Mouse (Mus musculus) cortical plate, adult 2 months (tissue): ENCODE measurements around the gene Adora3. TPM values are rescaled to one million over a fixed set of nuclear protein-coding genes. Genes with fewer than 3 reads are reported as not detected.

Experiments used
- H3K27ac ChIP-seq: fragments of 200-500 bp; 2 replicates; pipeline ENCODE4 v1.5.1; 2012; ENCODE audit warnings: low read length, control low read depth, inconsistent platforms; ENCODE audit not compliant: insufficient read depth
- H3K4me1 ChIP-seq: fragments of 200-500 bp; 2 replicates; pipeline ENCODE4 v1.6.1; 2011; ENCODE audit warnings: low read length; ENCODE audit not compliant: control insufficient read depth, insufficient read depth
- H3K4me3 ChIP-seq: fragments of 200-500 bp; 2 replicates; pipeline ENCODE4 v1.5.1; 2011; ENCODE audit warnings: mild to moderate bottlenecking, low read length, control low read depth; ENCODE audit not compliant: insufficient read depth
- CTCF ChIP-seq: fragments of 200-500 bp; IDR thresholded peaks from 2 replicates; pipeline ENCODE4 v1.5.1; 2011; ENCODE audit warnings: mild to moderate bottlenecking, control low read depth, low read length; ENCODE audit not compliant: insufficient read depth; ENCODE audit errors: extremely low read depth
- POLR2A ChIP-seq: fragments of 200-500 bp; IDR thresholded peaks from 2 replicates; pipeline ENCODE4 v1.6.1; 2011; ENCODE audit warnings: mild to moderate bottlenecking, low read length, control low read depth; ENCODE audit not compliant: insufficient read depth; ENCODE audit errors: extremely low read depth
- polyA plus RNA-seq: library from polyadenylated mRNA; depleted of rRNA; stranded (reverse); fragments of >200 nt; gene quantifications from 2 replicates; pipeline ENCODE4 v1.2.3, GENCODE M21; 2012

Gene Adora3
- polyA plus RNA-seq, 1 experiment, result 2.0 TPM

GRCm38 (mm10) chr3:105846294-105847069, 24.2 kb upstream of the Adora3 start:
- H3K4me3 ChIP-seq, result no peak overlapping the region
- no peaks in the 10 kb centered on the region for H3K4me1 ChIP-seq
- H3K27ac ChIP-seq, result no peak overlapping the region
- no peak for TF ChIP-seq CTCF
- TF ChIP-seq POLR2A, result no peak

GRCm38 (mm10) chr3:105853781-105854180, 16.9 kb upstream of the Adora3 start:
- H3K4me3 ChIP-seq, result no peak overlapping the region
- H3K4me1 ChIP-seq, result no peaks in the 10 kb centered on the region
- TF ChIP-seq POLR2A (no peak), CTCF (no peak)
- no peak overlapping the region for H3K27ac ChIP-seq

- Histone ChIP-seq H3K27ac (no peak overlapping the region), H3K4me3 (no peak overlapping the region), H3K4me1 (no peaks in the 10 kb centered on the region)
- TF ChIP-seq POLR2A (no peak), CTCF (no peak)
These were observed 15.9 kb upstream of the Adora3 start for GRCm38 (mm10) chr3:105854786-105855185.

- Histone ChIP-seq H3K4me1 (no peaks in the 10 kb centered on the region), H3K4me3 (no peak overlapping the region), H3K27ac (no peak overlapping the region)
- TF ChIP-seq POLR2A (no peak), CTCF (no peak)
These were observed 13.1 kb upstream of the Adora3 start for GRCm38 (mm10) chr3:105857513-105857912.

- TF ChIP-seq CTCF, result no peak
- no peak for TF ChIP-seq POLR2A
- no peak overlapping the region for H3K27ac ChIP-seq
- H3K4me3 ChIP-seq, result no peak overlapping the region
- H3K4me1 ChIP-seq, result no peaks in the 10 kb centered on the region; the same call in 1 of the 2 replicates
These were observed 8.8 kb upstream of the Adora3 start for GRCm38 (mm10) chr3:105861747-105862366.

- no peak for TF ChIP-seq CTCF
- TF ChIP-seq POLR2A, result no peak
- Histone ChIP-seq H3K4me1 (no peaks in the 10 kb centered on the region; the same call in 1 of the 2 replicates), H3K4me3 (no peak overlapping the region), H3K27ac (no peak overlapping the region)
These were observed 6.5 kb upstream of the Adora3 start for GRCm38 (mm10) chr3:105864123-105864522.

GRCm38 (mm10) chr3:105865122-105865521, 5.5 kb upstream of the Adora3 start:
- no peaks in the 10 kb centered on the region; the same call in 1 of the 2 replicates for H3K4me1 ChIP-seq
- no peak overlapping the region for H3K27ac ChIP-seq
- TF ChIP-seq POLR2A, result no peak
- TF ChIP-seq CTCF, result no peak
- no peak overlapping the region for H3K4me3 ChIP-seq

GRCm38 (mm10) chr3:105868135-105868534, 2.5 kb upstream of the Adora3 start:
- peaks cover 2% of the 10 kb centered on the region for H3K4me1 ChIP-seq
- no peak overlapping the region for H3K27ac ChIP-seq
- H3K4me3 ChIP-seq, result no peak overlapping the region
- TF ChIP-seq POLR2A, result no peak
- TF ChIP-seq CTCF, result no peak

- no peak for TF ChIP-seq POLR2A
- TF ChIP-seq CTCF, result no peak
- 0 out of 2 replicates have a peak overlapping the region, but pooled peaks have one; percentile 1 for H3K27ac ChIP-seq
- H3K4me1 ChIP-seq, result peaks cover 2% of the 10 kb centered on the region
- no peak overlapping the region for H3K4me3 ChIP-seq
These were observed 1.4 kb downstream of the Adora3 start for GRCm38 (mm10) chr3:105872034-105872433.

- H3K27ac ChIP-seq, result 0 out of 2 replicates have a peak overlapping the region, but pooled peaks have one; percentile 1
- no peak for TF ChIP-seq POLR2A
- no peak for TF ChIP-seq CTCF
These were observed 1.9 kb downstream of the Adora3 start for GRCm38 (mm10) chr3:105872579-105872978.

More at GRCm38 (mm10) chr3:105872579-105872978, 1.9 kb downstream of the Adora3 start:
- H3K4me1 ChIP-seq, result peaks cover 2% of the 10 kb centered on the region
- no peak overlapping the region for H3K4me3 ChIP-seq
